Mouse (Mus musculus) CD4-positive, CD25-positive, alpha-beta regulatory T cell, adult 2 months (primary cell): ENCODE data around the gene Tpx2.

Experiments used
- DNase-seq: peaks from one replicate; pipeline ENCODE4 v3.0.0-alpha.2; 2012; ENCODE audit warnings: low read depth, low spot score

Tpx2 gene

GRCm38 (mm10) chr2:152847815-152848302 is at the start of gene Tpx2:
Gene Tpx2, plus strand, starts transcription at chr2:152847964.
- DNase-seq = peak; percentile 98

DNA sequence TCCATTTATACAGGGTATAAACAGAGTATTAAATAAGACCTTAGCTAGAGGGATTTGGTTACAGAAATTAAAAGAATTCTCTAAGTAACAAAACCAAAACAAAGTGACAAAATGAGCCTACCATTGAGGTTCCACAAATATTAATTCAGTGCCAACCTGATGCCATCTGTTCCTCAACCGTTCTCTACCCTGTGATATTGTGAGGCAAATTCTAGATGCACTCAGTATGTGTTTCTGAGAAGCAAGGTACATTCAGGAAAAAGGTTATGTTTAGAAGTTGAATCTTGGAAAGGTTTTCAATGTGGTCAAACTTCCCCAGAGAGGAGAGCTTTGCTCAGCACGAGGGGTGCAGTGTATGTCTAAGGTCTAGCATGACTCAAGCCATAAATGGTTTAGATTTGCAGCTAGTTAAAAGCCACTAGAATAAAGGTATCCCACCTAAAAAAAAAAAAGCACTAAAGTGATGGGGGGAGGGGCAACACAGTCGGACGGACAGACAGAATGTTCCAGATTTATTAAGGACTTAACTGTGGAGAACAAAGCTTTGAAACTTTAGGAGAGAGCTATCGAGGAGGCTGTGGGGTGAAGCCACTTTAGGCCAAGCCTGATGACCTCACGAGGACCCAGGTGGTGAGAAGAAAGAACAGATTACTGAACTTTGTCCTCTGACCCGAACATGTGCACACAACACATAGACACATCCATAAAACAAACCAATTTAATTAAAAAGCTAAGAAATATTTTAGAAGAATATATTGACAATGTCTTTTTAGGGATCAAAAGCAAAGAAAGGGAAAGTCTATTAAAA is 47.6 kb upstream of the Tpx2 start:
- no peak for DNase-seq

DNA sequence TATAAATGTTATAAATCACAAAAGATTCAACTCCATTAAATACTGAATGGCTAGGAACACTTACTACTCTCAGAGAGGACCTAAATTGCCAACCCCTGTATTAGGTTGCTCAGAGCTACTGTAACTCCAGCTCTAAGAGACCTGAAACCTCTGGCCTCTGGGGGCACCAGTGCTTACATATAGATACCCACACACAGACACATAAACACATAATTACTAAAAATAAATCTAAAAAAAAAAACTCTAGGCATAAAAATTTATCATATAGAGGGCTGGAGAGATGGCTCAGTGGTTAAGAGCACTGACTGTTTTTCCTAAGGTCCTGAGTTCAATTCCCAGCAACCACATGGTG is 47.0 kb upstream of the Tpx2 start:
- DNase-seq = peak; percentile 28

- no peak for DNase-seq
Measured at GRCm38 (mm10) chr2:152802303-152802702, 45.5 kb upstream of the Tpx2 start.

- DNase-seq = peak; percentile 58
Measured at GRCm38 (mm10) chr2:152803081-152803480, 44.7 kb upstream of the Tpx2 start.

DNA sequence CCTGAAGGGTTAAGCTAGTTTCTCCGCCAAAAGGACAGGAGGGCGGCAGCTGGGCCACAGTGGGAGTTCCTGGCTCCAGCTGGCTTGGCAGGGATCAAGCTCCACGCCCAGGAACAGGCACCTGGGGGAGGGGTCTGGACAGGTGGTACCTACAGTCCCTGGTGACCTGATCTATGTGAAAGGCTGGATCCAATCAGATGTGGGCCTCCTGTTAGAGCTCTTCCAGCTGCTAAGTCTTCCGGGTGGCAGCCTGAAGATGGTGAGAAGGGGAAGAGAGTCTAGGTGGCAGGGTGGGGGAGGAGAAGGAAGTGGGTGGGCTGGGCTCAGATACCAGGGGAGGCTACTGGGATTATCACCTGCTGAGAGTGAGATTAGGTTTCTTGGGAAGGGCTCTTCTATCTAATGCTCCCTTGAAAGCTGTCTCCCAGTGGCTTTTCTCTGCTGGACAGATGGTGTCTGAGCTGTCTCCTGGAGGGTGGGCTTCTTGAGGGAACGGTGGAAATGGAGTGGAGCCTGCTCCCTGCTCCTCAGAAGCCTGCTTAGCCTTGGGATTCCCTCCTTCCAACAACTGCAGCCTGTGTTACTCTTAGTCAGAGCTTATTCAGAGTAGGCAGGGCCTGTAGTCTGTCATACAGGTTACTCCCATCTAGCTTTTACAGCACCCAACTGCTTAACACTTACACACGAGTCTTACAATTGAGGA is 43.2 kb upstream of the Tpx2 start:
- DNase-seq = no peak

DNA sequence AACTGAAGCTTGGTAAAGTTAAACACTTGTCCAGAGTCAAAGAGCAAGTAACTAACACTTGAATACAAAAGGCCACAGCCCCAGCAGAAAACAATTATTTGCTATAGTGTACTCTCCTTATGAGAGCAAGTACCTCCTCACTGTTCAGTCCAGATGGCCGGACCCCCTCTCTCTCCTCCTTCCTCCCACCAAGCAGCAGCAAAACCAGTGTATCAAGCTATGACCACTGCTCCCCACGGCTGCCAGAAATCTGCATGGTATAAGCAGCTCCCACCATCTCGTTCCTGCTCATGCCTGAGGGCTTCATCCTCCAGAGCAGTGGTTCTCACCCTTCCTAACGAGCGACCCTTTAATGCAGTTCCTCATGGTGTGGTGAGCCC is 42.7 kb upstream of the Tpx2 start:
- DNase-seq = no peak

DNA sequence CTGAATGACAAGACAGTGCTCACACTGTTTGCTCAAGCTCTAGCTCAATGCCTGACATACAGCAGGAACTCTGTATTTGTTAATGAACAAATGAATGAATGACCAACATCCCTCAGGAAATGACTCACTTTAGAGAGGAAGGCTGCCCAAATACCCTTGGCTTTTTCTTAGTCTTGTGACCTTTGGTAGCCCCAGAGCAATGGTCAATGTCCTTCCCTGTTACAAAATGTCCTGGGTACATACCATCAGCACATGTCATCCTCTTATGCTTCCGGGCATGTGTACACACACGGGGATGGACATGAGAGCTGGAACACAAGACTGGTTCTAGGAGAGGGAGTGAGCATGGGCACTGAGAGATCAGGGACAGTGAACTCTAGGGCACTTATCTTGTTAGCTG is 41.7 kb upstream of the Tpx2 start:
- DNase-seq = no peak

- no peak for DNase-seq
Measured at GRCm38 (mm10) chr2:152808178-152808577, 39.6 kb upstream of the Tpx2 start.

DNA sequence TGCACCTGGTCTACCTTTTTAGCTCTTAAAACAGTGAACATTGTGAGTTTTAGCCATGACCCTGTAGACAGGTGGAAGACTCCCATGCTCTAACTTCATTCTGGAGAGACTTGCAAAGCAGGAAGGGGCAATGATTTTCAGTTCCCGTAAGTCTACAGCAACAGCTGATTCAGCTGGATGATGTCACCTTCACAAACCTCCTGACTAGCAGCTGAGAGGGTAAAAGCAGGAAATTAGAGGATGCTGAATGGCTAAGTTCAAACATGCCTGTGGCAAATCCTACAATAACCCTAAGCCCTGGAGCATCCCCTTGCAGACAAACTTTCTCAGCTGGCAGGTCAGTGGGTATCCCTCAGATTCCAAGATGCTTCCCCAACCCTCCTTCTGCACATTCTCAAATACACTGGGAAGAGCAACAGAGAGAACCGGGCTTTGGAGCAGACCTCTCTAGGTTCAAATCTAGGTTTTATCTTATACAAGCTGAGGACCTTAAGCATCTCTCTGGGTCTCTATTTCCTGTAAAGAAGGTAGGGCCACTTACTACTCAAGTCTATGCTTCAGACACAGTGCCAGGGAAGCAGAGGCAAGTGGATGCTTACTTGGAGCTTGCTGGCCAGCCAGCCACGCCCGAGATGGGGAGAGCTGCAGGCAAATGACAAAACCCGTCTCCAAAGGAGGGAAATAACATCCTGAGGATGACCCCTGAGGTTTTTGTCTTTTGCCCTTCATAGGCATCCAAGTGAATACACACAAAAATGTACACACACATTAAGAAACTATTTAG is 37.4 kb upstream of the Tpx2 start:
- peak; percentile 53 for DNase-seq

GRCm38 (mm10) chr2:152811336-152812165 is 36.2 kb upstream of the Tpx2 start:
- no peak for DNase-seq

- DNase-seq = no peak
Measured at GRCm38 (mm10) chr2:152813232-152813631, 34.5 kb upstream of the Tpx2 start.

DNA sequence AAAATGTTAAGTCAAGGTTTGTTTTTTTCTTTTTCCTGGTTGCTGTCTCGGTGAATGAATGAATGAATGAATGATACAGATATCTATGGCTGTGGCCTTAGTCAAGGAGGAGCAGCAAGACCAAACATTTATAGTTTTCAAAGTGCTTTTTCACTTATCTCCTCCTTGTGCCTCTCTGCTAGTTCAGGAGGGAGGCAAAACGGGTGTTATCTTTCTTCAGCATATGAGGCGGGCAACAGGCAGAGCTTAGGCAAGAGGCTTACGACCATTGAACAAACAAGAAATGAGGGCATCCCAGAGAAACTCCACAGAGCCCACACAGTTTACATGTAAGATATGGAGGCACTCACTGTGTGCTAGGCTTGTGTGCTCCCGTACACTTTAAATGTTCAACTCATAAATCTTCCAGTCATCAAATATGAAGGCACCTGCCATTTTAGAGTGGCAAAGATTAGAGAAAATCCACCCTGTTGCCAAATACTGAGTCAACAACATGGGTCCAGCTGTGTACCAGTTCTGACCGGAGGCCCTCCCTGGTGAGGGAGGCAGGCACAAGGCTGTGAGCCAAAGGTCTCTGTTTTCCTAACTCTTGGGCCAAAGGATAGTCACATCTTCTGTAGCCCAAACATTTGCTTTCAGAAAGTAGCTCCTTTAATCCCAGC is 33.4 kb upstream of the Tpx2 start:
- no peak for DNase-seq

- peak; percentile 40 for DNase-seq
Measured at GRCm38 (mm10) chr2:152815879-152816656, 31.7 kb upstream of the Tpx2 start.

GRCm38 (mm10) chr2:152816657-152817348 is 31.0 kb upstream of the Tpx2 start:
- no peak for DNase-seq

DNA sequence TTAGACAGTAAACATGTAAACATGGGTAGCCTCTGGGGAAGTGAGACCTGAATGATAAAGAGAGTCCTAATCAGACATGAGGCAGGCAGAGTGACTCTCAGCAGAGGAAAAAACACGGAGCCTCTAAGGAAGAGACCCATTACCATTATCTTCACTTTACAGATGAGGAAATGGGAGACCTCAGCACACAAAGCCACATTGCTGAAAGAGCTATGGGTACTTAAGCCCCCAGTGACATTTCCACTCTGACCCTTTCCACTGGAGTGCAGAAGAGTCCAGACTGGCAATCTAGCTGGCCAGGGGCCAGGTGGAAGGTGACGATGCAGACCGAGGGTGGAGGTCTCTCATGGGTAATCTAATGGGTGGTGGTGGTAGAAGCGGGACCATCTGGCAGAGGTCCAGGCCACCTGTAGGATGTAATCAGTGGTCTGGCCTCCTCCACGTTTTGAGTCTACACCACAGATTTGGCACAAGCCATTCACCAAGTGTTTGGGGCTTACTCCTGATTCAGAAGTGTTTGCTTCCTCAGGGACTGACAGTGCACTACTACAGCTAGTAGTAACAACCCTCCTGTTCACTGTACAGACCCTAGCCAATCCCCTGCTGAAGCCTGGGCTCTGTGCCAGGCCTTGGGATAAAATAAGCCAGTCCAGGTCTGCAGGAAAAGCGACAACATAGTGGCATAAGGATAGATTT is 30.0 kb upstream of the Tpx2 start:
- DNase-seq = no peak

- no peak for DNase-seq
Measured at GRCm38 (mm10) chr2:152818679-152819078, 29.1 kb upstream of the Tpx2 start.

GRCm38 (mm10) chr2:152819097-152819624 is 28.6 kb upstream of the Tpx2 start:
- DNase-seq = no peak

GRCm38 (mm10) chr2:152819926-152820325 is 27.8 kb upstream of the Tpx2 start:
- no peak for DNase-seq
